Mouse (Mus musculus): ENCODE results near the gene Cul4a.

GRCm38 (mm10) chr8:13186819-13187218, 81.4 kb downstream of the Cul4a start:
- TF ChIP-seq CTCF (IDR thresholded peaks at IDR 0.05; ENCODE audit: low read depth) = no peak
- no peak for TF ChIP-seq EP300 (optimal IDR thresholded peaks at IDR 0.05)

Data from stomach, postnatal 0 days (tissue).